Mouse (Mus musculus): ENCODE measurements around the gene Ttc12.

The Ttc12 gene

GRCm38 (mm10) chr9:49485892-49486311 is at the start of gene Ttc12:
Ttc12 (minus strand) TSS chr9:49486225.
- no peak for DNase-seq (ENCODE audit: low read depth)

- no peak for DNase-seq (ENCODE audit: low read depth)
Observed at GRCm38 (mm10) chr9:49534958-49535357, 48.9 kb upstream of the Ttc12 start.

- no peak for DNase-seq (ENCODE audit: low read depth)
Observed at GRCm38 (mm10) chr9:49533912-49534491, 48.0 kb upstream of the Ttc12 start.

- DNase-seq (ENCODE audit: low read depth) = no peak
Observed at GRCm38 (mm10) chr9:49533455-49533854, 47.4 kb upstream of the Ttc12 start.

GRCm38 (mm10) chr9:49531833-49532232 is 45.8 kb upstream of the Ttc12 start:
- DNase-seq (ENCODE audit: low read depth) = no peak

- no peak for DNase-seq (ENCODE audit: low read depth)
Observed at GRCm38 (mm10) chr9:49531257-49531656, 45.2 kb upstream of the Ttc12 start.

DNA sequence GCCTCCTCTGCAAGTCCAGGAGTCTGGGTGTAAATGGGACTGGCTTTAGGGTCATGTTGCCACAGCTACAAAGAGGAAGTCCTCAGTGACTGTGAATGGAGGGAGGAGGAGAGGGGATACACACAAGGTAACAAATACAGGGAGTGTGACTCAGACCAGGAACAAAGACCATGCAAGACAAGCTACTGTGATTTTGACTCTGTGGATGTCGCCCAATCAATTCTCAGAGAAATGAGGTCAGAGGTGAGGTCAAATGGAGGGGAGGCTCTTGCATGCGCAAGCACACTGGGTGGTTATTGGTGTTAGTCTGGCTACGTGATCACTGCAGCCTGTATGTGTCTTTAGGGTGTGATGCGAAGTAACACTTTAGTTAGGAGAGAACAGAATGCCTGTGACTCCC is 44.7 kb upstream of the Ttc12 start:
- DNase-seq (ENCODE audit: low read depth) = no peak

- no peak for DNase-seq (ENCODE audit: low read depth)
Observed at GRCm38 (mm10) chr9:49529366-49529959, 43.4 kb upstream of the Ttc12 start.

DNA sequence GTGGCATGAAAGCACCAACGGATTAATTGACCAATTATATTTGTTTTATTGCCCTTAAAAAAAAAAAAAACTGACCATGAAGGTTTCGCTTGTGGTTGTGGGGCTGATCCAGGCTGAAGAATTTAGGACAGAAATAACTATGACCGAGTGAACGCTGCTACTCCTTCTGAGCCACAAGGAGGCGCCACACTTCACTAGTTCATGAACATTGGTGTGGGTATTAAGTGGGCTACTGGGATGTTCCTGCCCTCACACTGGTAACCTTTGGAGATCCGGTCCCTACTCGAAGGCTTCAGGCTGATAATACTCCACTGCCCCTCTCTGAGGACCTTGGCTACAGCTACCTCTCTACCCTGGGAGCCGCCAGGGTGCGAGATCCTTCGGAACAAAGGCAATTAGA is 42.9 kb upstream of the Ttc12 start:
- DNase-seq (ENCODE audit: low read depth) = peak; percentile 15

- no peak for DNase-seq (ENCODE audit: low read depth)
Observed at GRCm38 (mm10) chr9:49528026-49528425, 42.0 kb upstream of the Ttc12 start.

DNA sequence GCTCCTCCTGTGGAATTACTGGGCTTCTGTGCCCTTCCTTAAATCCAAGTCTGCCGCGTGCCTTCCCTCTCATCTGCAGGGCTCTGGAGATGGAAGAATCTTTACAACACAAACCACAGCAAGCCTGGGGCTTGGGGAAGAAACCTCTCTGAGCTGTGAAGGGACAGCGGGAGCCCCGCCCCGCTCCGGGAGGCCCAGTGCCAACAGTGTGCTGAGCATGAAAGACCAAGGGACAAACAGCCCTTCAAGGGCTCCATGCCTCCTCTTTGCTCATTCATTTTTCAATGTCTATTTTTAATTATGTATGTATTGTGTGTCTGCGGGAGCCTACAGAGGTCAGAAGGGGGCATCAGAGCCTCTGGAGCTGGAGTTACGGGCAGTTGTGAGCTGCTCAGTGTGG is 41.3 kb upstream of the Ttc12 start:
- DNase-seq (ENCODE audit: low read depth) = no peak

DNA sequence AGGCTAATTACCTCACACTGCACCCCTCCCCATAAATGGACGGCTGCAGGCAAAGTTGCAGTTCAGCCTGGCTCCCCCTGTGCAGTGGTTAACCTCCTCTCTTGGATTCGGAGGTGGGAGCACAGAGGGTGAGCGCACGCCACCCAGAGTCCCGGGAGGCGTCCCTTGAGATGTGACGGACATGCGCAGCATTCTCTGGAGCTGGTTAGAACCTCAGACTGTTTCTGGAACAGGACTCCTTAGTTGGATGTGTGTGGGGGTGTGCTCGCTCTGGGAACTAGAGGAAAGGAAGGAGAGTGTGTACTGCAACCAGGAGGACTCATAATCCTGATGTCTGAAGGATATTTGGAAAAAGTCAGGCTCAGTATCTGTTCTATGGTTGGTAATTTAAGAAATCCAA is 38.7 kb upstream of the Ttc12 start:
- no peak for DNase-seq (ENCODE audit: low read depth)

- no peak for DNase-seq (ENCODE audit: low read depth)
Observed at GRCm38 (mm10) chr9:49523881-49524280, 37.9 kb upstream of the Ttc12 start.

DNA sequence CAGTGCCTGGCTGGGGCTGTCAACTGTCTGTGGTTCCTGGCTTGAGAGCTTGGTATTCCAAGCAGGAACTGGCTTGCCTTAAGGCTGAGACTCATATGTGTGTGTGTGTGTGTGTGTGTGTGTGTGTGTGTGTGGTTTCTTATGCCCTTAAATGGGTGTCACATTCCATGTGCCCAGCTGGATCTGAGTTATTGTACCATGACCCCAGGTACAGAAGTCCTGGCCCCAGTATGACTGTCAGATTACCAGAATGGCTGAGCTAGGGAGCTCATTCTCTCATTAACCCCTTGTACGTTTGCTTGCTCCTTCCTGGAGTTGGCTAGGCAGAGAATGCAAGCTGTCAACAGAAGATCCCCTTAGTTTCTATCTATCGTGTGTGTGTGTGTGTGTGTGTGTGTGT is 28.3 kb upstream of the Ttc12 start:
- DNase-seq (ENCODE audit: low read depth) = no peak

DNA sequence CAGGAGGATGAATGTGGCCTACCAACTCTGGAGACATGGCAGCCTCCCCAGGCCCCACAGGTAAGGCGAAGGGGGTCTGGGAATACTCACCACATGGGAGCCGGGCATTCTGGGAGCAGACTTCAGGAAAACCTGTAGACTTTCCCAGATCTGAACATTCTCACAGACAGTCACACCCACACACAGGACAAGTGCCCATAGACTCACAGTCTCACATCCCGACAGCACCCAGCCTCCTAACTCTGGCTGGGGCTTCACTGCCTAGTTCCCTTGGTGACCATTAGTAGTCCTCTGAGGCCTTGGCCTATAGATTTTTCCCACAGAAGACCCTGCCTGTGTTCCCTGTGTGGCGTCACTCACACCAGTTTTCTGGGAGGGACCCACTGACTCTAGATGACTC is 24.6 kb upstream of the Ttc12 start:
- no peak for DNase-seq (ENCODE audit: low read depth)

GRCm38 (mm10) chr9:49509628-49510027 is 23.6 kb upstream of the Ttc12 start:
- DNase-seq (ENCODE audit: low read depth) = no peak

DNA sequence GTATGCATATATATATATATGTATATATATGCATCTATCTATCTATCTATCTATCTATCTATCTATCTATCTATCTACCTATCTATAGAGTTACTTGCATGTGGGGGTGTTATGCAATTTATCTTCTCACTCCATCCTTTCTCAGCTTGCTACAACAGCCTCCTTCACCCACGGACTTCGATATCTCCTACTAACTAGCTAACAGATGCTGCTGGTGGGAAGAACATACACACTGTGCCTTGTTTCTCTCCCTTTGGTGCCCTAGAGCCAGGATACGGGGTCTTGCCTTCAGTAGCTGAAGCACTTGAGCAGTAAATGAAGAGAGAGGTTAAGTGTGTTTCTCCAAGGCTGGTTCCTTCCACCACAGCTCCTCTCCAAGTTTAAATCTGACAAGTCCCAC is 23.1 kb upstream of the Ttc12 start:
- DNase-seq (ENCODE audit: low read depth) = no peak

DNA sequence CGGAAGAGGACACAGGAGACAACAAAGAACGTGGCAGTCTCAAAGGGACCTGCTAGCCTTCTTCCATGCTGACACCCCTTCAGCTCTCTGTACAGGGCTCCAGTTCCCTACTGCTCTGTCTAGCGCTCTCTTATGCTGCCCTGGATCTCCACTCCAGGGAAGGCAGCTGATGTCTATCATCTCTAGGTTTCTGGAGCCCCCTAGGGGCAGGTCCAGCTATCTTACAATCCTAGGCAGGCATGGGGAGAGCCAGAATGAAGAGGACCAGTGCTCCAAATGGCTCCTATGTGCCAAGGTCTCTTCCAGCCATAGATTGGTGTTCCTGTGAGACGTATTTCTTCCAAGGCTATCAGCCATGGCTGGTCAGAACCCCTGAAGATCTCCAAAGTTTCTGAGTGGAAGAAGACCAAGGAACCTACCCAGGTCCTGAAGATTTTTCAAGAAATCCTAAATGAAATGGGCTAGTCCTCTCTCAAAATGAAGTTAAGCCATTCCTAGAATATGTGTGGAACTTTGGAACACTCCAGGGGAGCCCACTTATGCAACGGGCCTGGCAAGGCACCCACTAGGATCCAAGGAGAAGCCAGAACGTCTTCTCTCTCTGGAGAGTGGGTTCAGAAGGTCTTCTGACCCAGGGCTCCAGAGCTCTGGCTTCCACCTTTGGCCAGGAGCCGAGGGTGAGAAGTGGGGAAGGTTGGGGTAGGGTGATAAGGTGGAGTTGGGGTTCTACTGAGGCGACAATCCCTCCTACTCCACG is 22.0 kb upstream of the Ttc12 start:
- DNase-seq (ENCODE audit: low read depth) = no peak

GRCm38 (mm10) chr9:49504658-49505057 is 18.6 kb upstream of the Ttc12 start:
- no peak for DNase-seq (ENCODE audit: low read depth)

DNA sequence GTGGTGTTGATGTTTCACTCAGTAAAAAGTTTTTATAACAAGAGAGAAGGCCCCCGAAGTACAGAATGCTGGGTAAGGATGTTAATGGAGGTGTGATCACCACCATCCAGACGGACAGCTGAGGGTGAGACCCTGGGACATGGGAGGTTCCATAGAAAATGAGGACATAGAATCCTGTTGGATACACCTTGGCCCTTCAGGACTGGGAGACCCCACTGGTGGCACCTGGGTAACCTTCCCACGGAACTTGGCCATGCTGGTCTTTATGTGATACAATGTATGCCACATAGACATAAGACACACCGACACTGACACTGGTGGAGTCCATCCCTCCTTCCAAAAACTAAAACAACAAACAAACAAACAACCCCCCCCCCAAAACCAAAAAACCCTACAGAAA is 16.2 kb upstream of the Ttc12 start:
- DNase-seq (ENCODE audit: low read depth) = no peak

- DNase-seq (ENCODE audit: low read depth) = no peak
Observed at GRCm38 (mm10) chr9:49499878-49500277, 13.9 kb upstream of the Ttc12 start.

GRCm38 (mm10) chr9:49493979-49494649 is 8.1 kb upstream of the Ttc12 start:
- DNase-seq (ENCODE audit: low read depth) = peak; percentile 62

DNA sequence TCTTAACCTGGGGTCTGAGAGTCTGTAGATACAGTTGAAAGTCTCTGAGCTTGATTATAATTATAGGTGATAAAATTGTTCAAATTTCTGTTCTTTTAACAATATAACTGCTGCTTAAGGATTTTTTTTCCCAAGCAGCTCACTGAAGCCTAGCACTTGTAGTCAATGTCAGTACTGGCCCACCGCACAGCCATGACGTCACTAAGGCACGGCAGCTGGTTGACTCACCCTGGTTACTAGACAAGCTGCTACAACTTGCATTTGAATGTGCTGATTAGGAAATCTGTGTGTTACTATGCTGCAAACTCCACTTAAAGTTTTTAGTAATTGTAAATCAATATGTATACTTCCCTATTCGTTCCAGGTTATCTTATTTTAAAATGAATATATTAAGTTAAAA is 4.6 kb upstream of the Ttc12 start:
- peak; percentile 41 for DNase-seq (ENCODE audit: low read depth)

Measured in 416B (cell line).